Comparison of ENCODE assay signal across 25 mouse cellular contexts in the genomic region with DNA sequence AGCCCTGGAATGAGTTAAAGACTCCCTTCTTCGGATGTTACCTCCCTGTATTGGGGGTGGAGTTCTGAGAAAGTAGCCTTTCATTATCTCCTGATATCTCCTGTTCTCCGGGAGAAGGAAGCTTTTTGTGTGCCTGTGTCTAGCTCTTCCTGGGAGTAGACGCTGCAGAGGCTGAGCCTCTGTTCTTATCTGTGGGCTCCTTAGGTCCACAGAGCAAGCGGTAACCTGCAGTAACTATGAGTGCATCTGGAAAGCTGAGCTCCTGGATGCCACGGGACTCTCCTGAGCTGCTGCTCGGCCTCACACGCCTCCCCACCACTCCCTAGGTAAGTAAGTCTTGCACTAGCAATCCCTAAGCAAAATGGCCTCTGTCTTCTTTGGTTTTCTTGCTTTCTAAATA. TPM values are rescaled to one million over a fixed set of nuclear protein-coding genes. Genes with fewer than 3 reads are reported as not detected.
DNase-seq lines count a peak whose midpoint lies in the region; ATAC-seq and TF ChIP-seq lines count a peak whose summit lies in the region.
"Had no signal": no experiment of that assay in that cellular context is flagged by ENCODE, and none has a peak within 500 bp of the region (broad histone marks: within the 10 kb centered on the region; RNA-seq: fewer than 3 reads in every experiment).

No protein-coding gene starts in this region.

- H3K4me3 ChIP-seq in liver, postnatal 0 days (ENCODE audit: low read depth, low read length): no peak overlapping the region
- H3K4me3 ChIP-seq in liver, embryonic 13.5 days (replicated peaks): no peak overlapping the region
- no peak overlapping the region for H3K4me3 ChIP-seq in forebrain, embryonic 11.5 days (ENCODE audit: low read depth, low read length)
- no peak overlapping the region for H3K4me3 ChIP-seq in kidney, embryonic 16.5 days (ENCODE audit: low read length)
- H3K4me3 ChIP-seq: embryonic facial prominence, embryonic 15.5 days; erythroblast, embryonic 14.5 days; forebrain, embryonic 10.5 days; heart, adult 2 months; heart, embryonic 12.5 days; hindbrain, embryonic 10.5 days had no signal

- H3K9ac ChIP-seq in liver, postnatal 0 days (replicated peaks): no peak overlapping the region
- no peak overlapping the region for H3K9ac ChIP-seq in liver, embryonic 13.5 days
- no peak overlapping the region for H3K9ac ChIP-seq in forebrain, embryonic 11.5 days (ENCODE audit: low read length)
- H3K9ac ChIP-seq in kidney, embryonic 16.5 days (replicated peaks; ENCODE audit: low read length): no peak overlapping the region
- H3K9ac ChIP-seq: embryonic facial prominence, embryonic 15.5 days; heart, embryonic 12.5 days; hindbrain, embryonic 14.5 days had no signal

- no peak for ATAC-seq in liver, postnatal 0 days
- ATAC-seq in liver, embryonic 13.5 days (ENCODE audit: low read depth): peak; percentile 66
- no peak for ATAC-seq in forebrain, embryonic 11.5 days (replicated peaks; ENCODE audit: low FRiP score)
- ATAC-seq in kidney, embryonic 16.5 days (ENCODE audit: low FRiP score, low TSS enrichment): no peak
- ATAC-seq: forebrain, embryonic 16.5 days had no signal

- peak; percentile 42 for DNase-seq in liver
- no peak for DNase-seq in liver, postnatal 0 days
- peak; percentile 51 for DNase-seq in c-Kit-positive CD71-positive TER-119-negative erythroid progenitor cells, embryonic 14.5 days (ENCODE audit: low read depth)
- DNase-seq in liver, embryonic 13.5 days: peak; percentile 37
- no peak for DNase-seq in forebrain, embryonic 11.5 days (ENCODE audit: low spot score)
- no peak for DNase-seq in frontal cortex, adult 2 months (ENCODE audit: extremely low spot score in 1 of 2, low spot score in 1 of 2)
- DNase-seq: adrenal gland, adult 8-10 months; adrenal gland, postnatal 36 days; cerebellum, adult 11 months; cerebellum, adult 8-10 months; cerebellum, postnatal 14 days; embryo, embryonic 11 days; gastrocnemius, postnatal 14 days; heart, adult 2 months had no signal

- H3K4me2 ChIP-seq in liver, postnatal 0 days (ENCODE audit: low read depth, low read length): no peak overlapping the region
- peak overlapping the region; percentile 15 for H3K4me2 ChIP-seq in liver, embryonic 13.5 days
- no peak overlapping the region for H3K4me2 ChIP-seq in forebrain, embryonic 11.5 days (ENCODE audit: low read depth, low read length, severe bottlenecking)
- H3K4me2 ChIP-seq in kidney, embryonic 16.5 days (replicated peaks; ENCODE audit: low read depth, low read length): no peak overlapping the region
- H3K4me2 ChIP-seq: embryonic facial prominence, embryonic 15.5 days; heart, embryonic 12.5 days; hindbrain, embryonic 14.5 days had no signal

- no peaks in the 10 kb centered on the region for H3K9me3 ChIP-seq in liver, postnatal 0 days (ENCODE audit: low read length)
- no peaks in the 10 kb centered on the region for H3K9me3 ChIP-seq in liver, embryonic 13.5 days (replicated peaks)
- no peaks in the 10 kb centered on the region for H3K9me3 ChIP-seq in forebrain, embryonic 11.5 days (ENCODE audit: control insufficient read depth, low read length)
- no peaks in the 10 kb centered on the region for H3K9me3 ChIP-seq in kidney, embryonic 16.5 days (ENCODE audit: low read length)
- H3K9me3 ChIP-seq: embryonic facial prominence, embryonic 15.5 days; forebrain, embryonic 10.5 days; heart, embryonic 12.5 days; hindbrain, embryonic 10.5 days had no signal

- TF ChIP-seq CTCF in liver, postnatal 0 days (IDR thresholded peaks at IDR 0.05; ENCODE audit: low read depth): no peak

- peaks cover 4% of the 10 kb centered on the region; the same call in 1 of the 2 replicates for H3K36me3 ChIP-seq in liver, postnatal 0 days (replicated peaks; ENCODE audit: insufficient read depth, low read length)
- no peaks in the 10 kb centered on the region for H3K36me3 ChIP-seq in liver, embryonic 13.5 days
- H3K36me3 ChIP-seq in forebrain, embryonic 11.5 days (ENCODE audit: control insufficient read depth, insufficient read depth, low read length): no peaks in the 10 kb centered on the region
- no peaks in the 10 kb centered on the region for H3K36me3 ChIP-seq in kidney, embryonic 16.5 days (ENCODE audit: insufficient read depth, low read length)
- H3K36me3 ChIP-seq: embryonic facial prominence, embryonic 15.5 days had no signal

- WGBS in liver, postnatal 0 days (ENCODE audit: insufficient replicate concordance): 57% methylated on average over 7 of the region's 7 CpGs
- 17% methylated on average over 7 of the region's 7 CpGs for WGBS in liver, embryonic 13.5 days (ENCODE audit: insufficient replicate concordance)
- 85% methylated on average over 7 of the region's 7 CpGs for WGBS in forebrain, embryonic 11.5 days
- 65% methylated on average over 7 of the region's 7 CpGs for WGBS in kidney, embryonic 16.5 days

- H3K27me3 ChIP-seq in liver, postnatal 0 days (ENCODE audit: insufficient read depth, low read length): no peaks in the 10 kb centered on the region
- no peaks in the 10 kb centered on the region for H3K27me3 ChIP-seq in liver, embryonic 13.5 days
- no peaks in the 10 kb centered on the region; the same call in 1 of the 2 replicates for H3K27me3 ChIP-seq in forebrain, embryonic 11.5 days (ENCODE audit: control insufficient read depth, insufficient read depth, low read length)
- no peaks in the 10 kb centered on the region for H3K27me3 ChIP-seq in kidney, embryonic 16.5 days (ENCODE audit: insufficient read depth, low read length)
- H3K27me3 ChIP-seq: embryonic facial prominence, embryonic 15.5 days; heart, embryonic 12.5 days had no signal

- H3K4me1 ChIP-seq in liver, postnatal 0 days (ENCODE audit: insufficient read depth): peaks cover 39% of the 10 kb centered on the region
- H3K4me1 ChIP-seq in liver, embryonic 13.5 days (replicated peaks): peaks cover 67% of the 10 kb centered on the region
- H3K4me1 ChIP-seq in forebrain, embryonic 11.5 days (replicated peaks; ENCODE audit: control insufficient read depth, insufficient read depth, low read length): peaks cover 10% of the 10 kb centered on the region
- peaks cover 21% of the 10 kb centered on the region for H3K4me1 ChIP-seq in kidney, embryonic 16.5 days (ENCODE audit: insufficient read depth, low read length)

- H3K27ac ChIP-seq in liver, postnatal 0 days (ENCODE audit: low read depth): no peak overlapping the region
- peak overlapping the region; percentile 31 for H3K27ac ChIP-seq in liver, embryonic 13.5 days
- no peak overlapping the region for H3K27ac ChIP-seq in forebrain, embryonic 11.5 days (ENCODE audit: low read depth, low read length)
- H3K27ac ChIP-seq in kidney, embryonic 16.5 days (ENCODE audit: low read length): no peak overlapping the region
- H3K27ac ChIP-seq: forebrain, embryonic 10.5 days; heart, adult 2 months; hindbrain, embryonic 10.5 days; hindbrain, embryonic 14.5 days had no signal

- no peak for TF ChIP-seq EP300 in liver, postnatal 0 days (IDR thresholded peaks at IDR 0.05; ENCODE audit: low read depth)

RNA-seq across cellular contexts. Expression of a gene that starts 0.5 kb away (rescaled TPM):
- polyA plus RNA-seq in liver, postnatal 0 days (2015; fragmentation: Nextera tagmentation; extraction: Ambion mirVana): 0.15 and 0.33 TPM in 2 replicates
- polyA plus RNA-seq in liver, embryonic 13.5 days (2015; fragmentation: Nextera tagmentation; extraction: Ambion mirVana): not detected in 2 replicates
- not detected in 2 replicates for polyA plus RNA-seq in forebrain, embryonic 11.5 days (2014; fragmentation: Nextera tagmentation; extraction: Ambion mirVana)
- not detected in 2 replicates for polyA plus RNA-seq in kidney, embryonic 16.5 days (2015; fragmentation: Nextera tagmentation; extraction: Ambion mirVana)
- 0.23 TPM in 1 of 2 replicates, not detected in the other for polyA plus RNA-seq in frontal cortex, adult 2 months (2012; rRNA removed)
- polyA plus RNA-seq: C2C12; embryonic facial prominence, embryonic 11.5 days; embryonic facial prominence, embryonic 15.5 days; erythroblast, embryonic 14.5 days; forebrain, embryonic 10.5 days; forebrain, embryonic 16.5 days; heart, embryonic 12.5 days; heart, embryonic 16.5 days; hindbrain, embryonic 10.5 days; hindbrain, embryonic 14.5 days had no signal

RNA-seq across cellular contexts. Expression of a gene that starts 2.4 kb away (rescaled TPM):
- 8.4 and 9.5 TPM in 2 replicates for polyA plus RNA-seq in liver, postnatal 0 days (2015; fragmentation: Nextera tagmentation; extraction: Ambion mirVana)
- polyA plus RNA-seq in liver, embryonic 13.5 days (2015; fragmentation: Nextera tagmentation; extraction: Ambion mirVana): 2.0 and 2.2 TPM in 2 replicates
- polyA plus RNA-seq in forebrain, embryonic 11.5 days (2014; fragmentation: Nextera tagmentation; extraction: Ambion mirVana): 4.3 and 4.6 TPM in 2 replicates
- 2.4 and 3.3 TPM in 2 replicates for polyA plus RNA-seq in kidney, embryonic 16.5 days (2015; fragmentation: Nextera tagmentation; extraction: Ambion mirVana)
- polyA plus RNA-seq in frontal cortex, adult 2 months (2012; rRNA removed): 8.0 and 8.8 TPM in 2 replicates

RNA-seq across cellular contexts. Expression of a gene that starts 4.5 kb away (rescaled TPM):
- 0.22 and 0.30 TPM in 2 replicates for polyA plus RNA-seq in liver, postnatal 0 days (2015; fragmentation: Nextera tagmentation; extraction: Ambion mirVana)
- 0.80 and 0.87 TPM in 2 replicates for polyA plus RNA-seq in liver, embryonic 13.5 days (2015; fragmentation: Nextera tagmentation; extraction: Ambion mirVana)
- polyA plus RNA-seq in forebrain, embryonic 11.5 days (2014; fragmentation: Nextera tagmentation; extraction: Ambion mirVana): 0.13 and 0.29 TPM in 2 replicates
- 0.80 and 1.1 TPM in 2 replicates for polyA plus RNA-seq in kidney, embryonic 16.5 days (2015; fragmentation: Nextera tagmentation; extraction: Ambion mirVana)
- 0.12 and 0.17 TPM in 2 replicates for polyA plus RNA-seq in frontal cortex, adult 2 months (2012; rRNA removed)
- polyA plus RNA-seq: C2C12; forebrain, embryonic 16.5 days had no signal

RNA-seq across cellular contexts. Expression of a gene that starts 19.5 kb away (rescaled TPM):
- polyA plus RNA-seq in liver, postnatal 0 days (2015; fragmentation: Nextera tagmentation; extraction: Ambion mirVana): 59.6 and 60.8 TPM in 2 replicates
- 104 and 106 TPM in 2 replicates for polyA plus RNA-seq in liver, embryonic 13.5 days (2015; fragmentation: Nextera tagmentation; extraction: Ambion mirVana)
- 192 and 202 TPM in 2 replicates for polyA plus RNA-seq in forebrain, embryonic 11.5 days (2014; fragmentation: Nextera tagmentation; extraction: Ambion mirVana)
- polyA plus RNA-seq in kidney, embryonic 16.5 days (2015; fragmentation: Nextera tagmentation; extraction: Ambion mirVana): 172 and 182 TPM in 2 replicates
- polyA plus RNA-seq in frontal cortex, adult 2 months (2012; rRNA removed): 108 and 110 TPM in 2 replicates

RNA-seq across cellular contexts. Expression of a gene that starts 24.0 kb away (rescaled TPM):
- polyA plus RNA-seq in liver, postnatal 0 days (2015; fragmentation: Nextera tagmentation; extraction: Ambion mirVana): 91.5 and 103 TPM in 2 replicates
- 110 and 127 TPM in 2 replicates for polyA plus RNA-seq in liver, embryonic 13.5 days (2015; fragmentation: Nextera tagmentation; extraction: Ambion mirVana)
- 90.4 and 109 TPM in 2 replicates for polyA plus RNA-seq in forebrain, embryonic 11.5 days (2014; fragmentation: Nextera tagmentation; extraction: Ambion mirVana)
- 295 and 299 TPM in 2 replicates for polyA plus RNA-seq in kidney, embryonic 16.5 days (2015; fragmentation: Nextera tagmentation; extraction: Ambion mirVana)
- polyA plus RNA-seq in frontal cortex, adult 2 months (2012; rRNA removed): 88.5 and 103 TPM in 2 replicates

Comparison
In these comparisons a context has a peak if more than half of its experiments do, and no peak if none do; other contexts are left out.
1. DNase-seq: peak in liver (single experiment), c-Kit-positive CD71-positive TER-119-negative erythroid progenitor cells, embryonic 14.5 days (single experiment) and liver, embryonic 13.5 days (single experiment); none in liver, postnatal 0 days (single experiment), forebrain, embryonic 11.5 days (single experiment) and frontal cortex, adult 2 months (0 of 2).